Mouse (Mus musculus): ENCODE measurements around the gene Gm4778.

- no peak for TF ChIP-seq GATA1 (IDR thresholded peaks at IDR 0.05; ENCODE audit: borderline replicate concordance, low read length)
- TF ChIP-seq FLI1 (IDR thresholded peaks at IDR 0.05; ENCODE audit: low read length) = no peak
These were observed 46.0 kb downstream of the Gm4778 start, which contains the start of gene Them4 for GRCm38 (mm10) chr3:94309633-94310363.

All from megakaryocyte, embryonic 14.5 days (primary cell).